Mouse (Mus musculus): ENCODE data around the gene Agbl3.

Agbl3 gene

GRCm38 (mm10) chr6:34797887-34798286 lies 17.7 kb downstream of the Agbl3 start:
- no peak for DNase-seq (ENCODE audit: low spot score)

DNA sequence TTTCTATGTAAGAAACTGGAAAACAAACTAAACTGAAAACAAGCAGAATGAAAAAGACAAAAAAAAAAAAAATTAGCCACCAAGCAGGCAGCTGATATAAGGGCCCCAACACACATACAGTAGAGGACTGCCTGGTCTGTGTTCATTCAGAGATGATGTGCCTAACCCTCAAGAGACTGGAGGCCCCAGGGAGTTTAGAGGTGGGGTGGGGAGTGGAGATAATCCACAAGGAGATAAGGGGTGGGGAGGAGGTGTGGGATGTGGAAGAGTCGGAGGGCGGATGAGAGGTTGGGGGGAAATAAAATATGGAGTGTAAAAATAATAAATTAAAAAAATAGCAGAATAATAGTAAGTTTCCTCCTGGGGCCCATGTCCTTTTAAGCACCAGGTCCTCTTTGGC lies 25.4 kb downstream of the Agbl3 start:
- DNase-seq (ENCODE audit: low spot score) = no peak

GRCm38 (mm10) chr6:34810651-34811050 lies 30.4 kb downstream of the Agbl3 start:
- DNase-seq (ENCODE audit: low spot score) = no peak

DNA sequence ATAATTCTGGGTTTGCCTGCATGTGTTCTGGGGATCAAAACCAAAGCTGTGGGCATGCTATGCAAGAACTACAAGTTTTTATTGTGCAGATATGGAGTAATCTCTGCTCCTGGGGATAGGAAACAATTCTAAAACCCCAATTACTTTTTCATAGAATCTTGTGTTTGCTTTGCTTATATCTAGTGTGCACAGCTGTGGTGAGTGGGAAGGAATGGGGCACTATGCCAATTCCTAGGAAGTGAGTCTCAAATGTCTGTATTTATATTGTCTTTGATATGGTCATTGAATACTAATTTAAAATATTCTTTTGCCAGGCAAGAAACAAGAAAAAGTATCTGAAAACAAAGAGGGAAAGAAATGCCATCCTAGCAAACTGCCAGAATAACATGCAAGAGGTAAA lies 44.2 kb downstream of the Agbl3 start:
- no peak for DNase-seq (ENCODE audit: low spot score)

DNA sequence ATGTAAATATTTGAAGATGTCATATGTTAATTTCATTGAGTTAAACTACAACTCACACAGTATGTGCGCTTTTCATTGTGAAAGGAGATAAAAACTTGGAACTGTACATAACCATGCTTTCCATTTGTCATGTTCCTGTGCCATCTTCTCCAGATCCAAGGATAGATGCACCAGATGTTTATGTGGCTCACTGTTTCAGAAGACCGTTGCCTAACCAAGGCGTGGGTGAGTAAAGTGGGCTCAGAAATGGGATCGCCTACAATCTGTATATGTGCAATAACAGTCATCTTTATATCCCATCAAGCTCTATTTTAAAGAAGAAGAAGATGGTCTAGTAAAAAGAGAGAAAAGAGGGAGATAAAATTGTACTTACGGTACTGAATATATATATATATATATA lies 52.1 kb downstream of the Agbl3 start:
- DNase-seq (ENCODE audit: low spot score) = no peak

DNA sequence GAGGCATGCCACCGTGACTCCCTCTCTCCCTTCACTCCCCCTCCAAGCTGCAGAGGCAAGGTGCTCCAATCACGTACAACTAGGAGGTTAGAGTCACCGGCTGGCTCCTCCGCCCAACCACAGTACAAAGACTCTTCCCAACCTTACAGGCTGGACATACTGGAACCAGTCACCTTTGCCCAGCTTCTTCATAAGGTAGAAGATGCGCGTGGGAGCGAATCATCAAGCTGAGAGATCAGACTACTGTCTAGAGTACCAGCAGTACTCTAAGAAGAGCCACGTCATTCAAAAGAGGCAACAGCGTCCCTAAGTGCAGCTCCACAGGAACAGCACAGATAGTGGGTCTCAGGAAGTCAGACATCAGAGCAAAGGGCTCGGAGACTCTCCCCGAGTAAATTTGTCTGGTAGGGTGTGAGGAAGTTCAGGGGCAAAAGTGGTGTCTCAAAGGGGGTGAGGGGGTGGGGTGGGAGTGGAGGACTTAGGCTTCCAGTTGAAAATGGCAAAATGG lies 81.4 kb downstream of the Agbl3 start:
- no peak for DNase-seq (ENCODE audit: low spot score)

GRCm38 (mm10) chr6:34862381-34862780 lies 82.1 kb downstream of the Agbl3 start:
- no peak for DNase-seq (ENCODE audit: low spot score)

DNA sequence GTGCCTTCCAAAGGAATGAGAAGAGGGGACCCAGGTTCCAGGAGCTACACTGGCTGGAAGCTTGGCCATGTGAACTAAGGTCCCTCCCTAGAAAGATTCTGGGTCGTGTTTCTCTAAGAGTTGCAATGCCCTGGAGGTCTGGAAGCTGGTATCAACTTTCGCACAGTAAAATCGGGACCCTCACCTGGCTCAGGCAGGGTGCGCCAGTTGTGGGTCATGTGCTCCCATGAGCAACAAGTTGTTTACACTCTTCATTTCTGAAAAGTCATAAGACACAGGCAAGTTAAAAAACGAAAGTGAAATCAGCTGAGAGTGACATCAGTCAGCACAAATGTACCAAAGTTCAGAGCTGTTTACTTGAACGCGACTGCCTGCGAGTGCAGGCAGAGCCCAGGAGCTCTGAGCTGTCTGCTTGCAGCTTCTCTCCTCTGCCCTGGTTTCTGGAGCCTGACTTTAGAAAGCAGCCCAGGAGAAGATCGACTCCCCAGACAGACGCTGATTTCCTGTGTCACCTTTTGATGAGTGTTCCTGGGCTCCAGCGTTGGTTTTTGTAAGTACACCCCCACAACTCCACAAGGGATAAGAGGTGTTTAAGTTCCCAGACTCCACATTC lies 82.7 kb downstream of the Agbl3 start, which contains the start of gene Tmem140:
Tmem140 (plus strand) TSS at position 356 of the 613 bp plus-strand sequence.
- peak; percentile 78 for DNase-seq (ENCODE audit: low spot score)

GRCm38 (mm10) chr6:34863786-34864514 lies 83.7 kb downstream of the Agbl3 start:
- DNase-seq (ENCODE audit: low spot score) = no peak

GRCm38 (mm10) chr6:34865213-34865612 lies 85.0 kb downstream of the Agbl3 start:
- peak; percentile 59 for DNase-seq (ENCODE audit: low spot score)

DNA sequence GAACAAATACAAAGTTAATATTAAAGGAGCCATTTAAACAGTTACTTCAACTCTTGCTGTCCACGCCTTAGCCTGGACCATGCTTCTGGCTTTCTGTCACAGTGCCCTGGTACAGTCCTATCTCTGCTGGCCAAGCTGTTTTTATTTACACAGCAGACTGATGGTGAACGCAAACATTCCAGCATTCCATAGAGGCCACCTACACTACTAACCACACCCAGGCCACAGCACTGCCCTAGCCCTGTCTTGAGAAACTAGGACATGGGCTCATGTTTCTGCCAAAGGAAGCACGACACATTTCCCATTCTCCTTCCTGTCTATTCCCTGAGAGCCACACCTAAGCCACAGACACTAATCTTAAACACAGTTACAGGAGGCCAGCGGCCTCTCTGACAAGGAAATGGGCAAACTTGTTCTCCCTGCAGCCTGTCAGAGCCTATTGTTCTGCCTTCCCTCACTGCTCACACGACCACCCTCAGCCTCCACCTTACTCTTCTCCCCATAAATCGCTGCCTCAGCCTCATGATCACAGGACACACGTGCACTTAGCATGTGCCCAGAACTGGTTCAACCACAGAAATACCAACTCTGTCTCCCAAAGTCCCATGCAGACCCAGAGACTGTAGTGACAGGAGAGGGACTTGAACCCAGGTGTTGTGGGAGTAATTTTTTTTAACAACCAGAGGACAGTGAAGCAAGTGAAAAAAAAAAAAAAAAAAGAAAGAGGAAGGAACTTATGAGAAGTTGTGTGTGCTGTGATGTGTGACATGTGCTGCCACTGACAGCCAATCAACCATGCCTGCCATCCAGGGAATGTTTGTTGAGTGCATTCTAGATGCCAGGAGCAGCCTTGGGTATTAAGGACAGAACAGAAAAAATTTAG lies 85.7 kb downstream of the Agbl3 start:
- peak; percentile 84 for DNase-seq (ENCODE audit: low spot score)

DNA sequence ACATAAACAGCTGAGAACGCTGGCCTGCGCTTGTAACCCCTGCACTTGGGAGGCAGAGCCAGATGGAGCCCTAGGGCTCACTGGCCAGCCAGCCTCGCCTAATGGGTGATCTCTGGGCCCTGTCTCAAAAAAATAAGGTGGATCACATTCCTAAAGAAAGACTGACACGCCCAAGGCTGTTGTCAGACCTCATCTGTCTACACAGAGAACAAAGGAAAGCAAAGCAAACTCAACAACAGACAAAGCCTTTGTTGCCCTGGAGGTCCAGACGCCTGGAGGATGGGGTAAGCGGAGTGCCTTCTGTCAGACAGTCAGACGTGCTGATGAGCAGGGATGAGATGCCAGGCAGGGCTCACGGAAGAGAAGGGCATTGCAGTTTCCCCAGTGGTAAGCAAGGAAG lies 86.6 kb downstream of the Agbl3 start:
- DNase-seq (ENCODE audit: low spot score) = no peak

- no peak for DNase-seq (ENCODE audit: low spot score)
Observed at GRCm38 (mm10) chr6:34867301-34867994, 87.2 kb downstream of the Agbl3 start.

DNA sequence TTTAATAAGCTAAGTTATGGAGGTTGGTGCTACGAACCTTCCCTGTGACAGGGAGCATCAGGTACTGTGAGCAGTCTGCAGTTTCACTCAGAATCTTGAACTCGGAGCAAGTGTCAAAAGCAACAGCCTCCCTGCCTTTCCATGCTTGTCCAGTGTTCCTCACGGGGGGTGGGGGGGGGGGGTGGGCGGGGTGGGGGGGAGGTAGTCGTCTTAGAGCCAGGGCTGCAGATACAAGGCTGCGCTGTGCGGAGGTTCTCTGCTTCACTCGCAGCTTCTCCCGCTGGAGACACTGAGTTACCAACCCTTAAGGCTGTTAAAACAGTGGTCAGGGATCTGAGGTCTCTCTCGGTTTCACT lies 87.7 kb downstream of the Agbl3 start:
- no peak for DNase-seq (ENCODE audit: low spot score)

GRCm38 (mm10) chr6:34868507-34869217 lies 88.4 kb downstream of the Agbl3 start:
- DNase-seq (ENCODE audit: low spot score) = no peak

DNA sequence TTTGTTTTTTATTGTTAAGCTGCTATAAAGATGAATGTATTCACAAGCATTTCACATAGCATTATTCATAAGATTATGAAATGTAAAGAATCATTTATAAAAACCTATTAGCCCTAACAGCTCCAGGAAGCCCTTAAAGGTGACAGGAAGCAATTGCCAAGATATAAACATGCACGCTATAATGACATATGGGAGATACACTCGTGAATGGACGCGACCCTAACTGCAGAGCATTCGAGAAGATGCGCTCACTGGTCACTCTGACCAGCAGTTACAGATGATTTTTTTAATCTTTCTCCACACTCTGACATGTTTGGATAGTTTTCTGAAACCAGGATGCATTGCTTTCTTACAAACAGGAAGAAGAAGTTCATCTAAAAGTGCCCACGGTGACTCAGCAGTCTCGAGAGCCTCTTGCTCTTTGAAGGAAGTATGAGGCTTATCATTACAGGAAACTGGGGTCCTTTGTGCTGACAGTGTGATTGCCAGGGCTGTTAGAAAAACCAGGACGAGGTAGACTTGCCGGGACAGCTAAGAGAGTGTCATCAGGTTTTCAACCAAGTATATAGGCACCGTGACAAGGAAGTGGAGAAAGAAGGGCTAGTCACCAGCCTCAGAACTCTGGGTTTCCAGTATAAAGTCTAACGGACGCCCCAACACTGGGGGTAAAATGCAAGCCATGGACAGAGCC lies 89.1 kb downstream of the Agbl3 start:
- no peak for DNase-seq (ENCODE audit: low spot score)

DNA sequence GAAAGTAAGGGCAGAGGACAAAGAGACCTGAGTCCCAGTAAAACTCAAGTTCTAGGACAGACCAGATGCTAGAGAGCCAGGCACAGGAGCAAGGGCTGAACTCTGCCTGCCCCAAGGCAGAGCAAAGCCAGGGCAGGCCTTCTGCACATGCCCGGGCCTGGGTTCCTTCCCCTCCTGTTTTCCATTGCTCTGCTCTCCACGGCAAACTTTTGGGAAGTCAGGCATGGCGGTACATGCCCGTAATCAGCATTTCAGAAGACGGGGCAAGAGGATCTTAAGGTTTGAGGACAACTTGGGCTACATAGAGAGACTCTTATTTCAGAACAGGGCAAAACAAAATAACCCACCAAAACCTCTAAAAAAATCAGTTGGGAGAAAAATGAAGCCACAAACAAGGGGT lies 89.9 kb downstream of the Agbl3 start:
- DNase-seq (ENCODE audit: low spot score) = no peak

- DNase-seq (ENCODE audit: low spot score) = no peak
Observed at GRCm38 (mm10) chr6:34870724-34871123, 90.5 kb downstream of the Agbl3 start.

- no peak for DNase-seq (ENCODE audit: low spot score)
Observed at GRCm38 (mm10) chr6:34871929-34872328, 91.7 kb downstream of the Agbl3 start.

GRCm38 (mm10) chr6:34872871-34873270 lies 92.6 kb downstream of the Agbl3 start:
- DNase-seq (ENCODE audit: low spot score) = no peak

Measured in yolk sac, embryonic 10.5 days (tissue).